Mouse (Mus musculus) liver, postnatal 0 days (tissue): ENCODE measurements around the gene Ttc32.

Experiments used
- CTCF ChIP-seq: sonication (generic); IDR thresholded peaks from 2 replicates; pipeline ENCODE4 v1.5.1; 2016; ENCODE audit warnings: antibody characterized with exemption, low read depth
- EP300 ChIP-seq: IDR thresholded peaks from 2 replicates; pipeline ENCODE4 v1.6.1; 2016; ENCODE audit warnings: antibody characterized with exemption, low read depth, mild to moderate bottlenecking

DNA sequence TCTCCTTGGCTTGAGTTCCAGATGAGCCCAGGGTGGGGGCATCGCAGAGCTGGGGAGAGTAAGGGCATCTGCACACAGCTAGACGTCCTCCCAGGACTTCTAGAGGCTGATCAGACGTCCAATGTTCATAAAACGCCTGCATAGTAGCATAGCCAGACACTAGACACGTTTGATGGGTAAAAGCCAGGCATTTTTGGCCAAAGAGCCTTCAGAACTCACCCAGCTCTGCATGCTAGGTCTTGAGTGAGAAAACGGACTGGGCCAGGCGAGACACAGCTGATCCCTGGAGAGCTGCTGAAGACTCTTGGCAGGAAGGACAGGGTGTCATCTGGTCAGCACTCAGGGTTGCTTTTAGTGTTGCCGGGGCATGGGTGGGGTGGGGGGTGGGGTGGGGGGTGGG is 18.3 kb downstream of the Ttc32 start:
- TF ChIP-seq CTCF (no peak), EP300 (no peak)
